Mouse (Mus musculus) cerebellum, adult 2 months (tissue): ENCODE results near the gene Lcn5.

Experiments used
- CTCF ChIP-seq: fragments of 200-500 bp; IDR thresholded peaks from 2 replicates; pipeline ENCODE4 v1.5.1; 2011; ENCODE audit warnings: low read depth, mild to moderate bottlenecking, control low read depth, low read length, moderate library complexity, borderline replicate concordance; ENCODE audit not compliant: insufficient read depth
- POLR2A ChIP-seq: fragments of 200-500 bp; IDR thresholded peaks from 2 replicates; pipeline ENCODE4 v1.6.1; 2011; ENCODE audit warnings: low read length, control low read depth, borderline replicate concordance; ENCODE audit not compliant: insufficient read depth

- TF ChIP-seq CTCF (no peak), POLR2A (no peak)
Measured at GRCm38 (mm10) chr2:25652902-25653301, 4.8 kb upstream of the Lcn5 start, which contains the start of gene Lcn8.
